Mouse (Mus musculus): ENCODE results near the gene F13a1.

The F13a1 gene

GRCm38 (mm10) chr13:36962926-36963325 is 87.1 kb downstream of the F13a1 start:
- ChIA-PET CTCF (no interaction called here), POLR2A (no interaction called here)

- CTCF ChIA-PET, result no interaction called here
- POLR2A ChIA-PET, result no interaction called here
Observed at GRCm38 (mm10) chr13:36958996-36959395, 91.0 kb downstream of the F13a1 start.

GRCm38 (mm10) chr13:36954937-36955336 is 95.1 kb downstream of the F13a1 start:
- ChIA-PET POLR2A (no interaction called here), CTCF (no interaction called here)

- POLR2A ChIA-PET, result no interaction called here
- CTCF ChIA-PET, result no interaction called here
Observed at GRCm38 (mm10) chr13:36953676-36954075, 96.4 kb downstream of the F13a1 start.

- ChIA-PET POLR2A (no interaction called here), CTCF (no interaction called here)
Observed at GRCm38 (mm10) chr13:36941891-36942290, 108.2 kb downstream of the F13a1 start.

GRCm38 (mm10) chr13:36932066-36932465 is 118.0 kb downstream of the F13a1 start:
- ChIA-PET POLR2A (no interaction called here), CTCF (interaction anchor here in 1 of 4 experiments (0.7 kb wide), 1 partner anchor 390 kb away, joined by 3 read pairs; no protein-coding TSS in a partner anchor)

- ChIA-PET POLR2A (no interaction called here), CTCF (no interaction called here)
Observed at GRCm38 (mm10) chr13:36919737-36920136, 130.3 kb downstream of the F13a1 start.

GRCm38 (mm10) chr13:36903885-36904284 is 146.2 kb downstream of the F13a1 start:
- POLR2A ChIA-PET, result interaction anchor here in 1 of 4 experiments (1.0 to 1.5 kb wide), 2 partner anchors 15 to 17 kb away, joined by 3 to 10 read pairs; no protein-coding TSS in a partner anchor
- CTCF ChIA-PET, result no interaction called here

- ChIA-PET POLR2A (interaction anchor here in 1 of 4 experiments (1.5 kb wide), 1 partner anchor 15 kb away, joined by 10 read pairs; no protein-coding TSS in a partner anchor), CTCF (no interaction called here)
Observed at GRCm38 (mm10) chr13:36903447-36903846, 146.6 kb downstream of the F13a1 start.

- ChIA-PET POLR2A (no interaction called here), CTCF (no interaction called here)
Observed at GRCm38 (mm10) chr13:36901603-36902002, 148.4 kb downstream of the F13a1 start.

GRCm38 (mm10) chr13:36901016-36901415 is 149.0 kb downstream of the F13a1 start:
- ChIA-PET POLR2A (no interaction called here), CTCF (no interaction called here)

GRCm38 (mm10) chr13:36896061-36896460 is 154.0 kb downstream of the F13a1 start:
- ChIA-PET CTCF (no interaction called here), POLR2A (no interaction called here)

- POLR2A ChIA-PET, result no interaction called here
- CTCF ChIA-PET, result no interaction called here
Observed at GRCm38 (mm10) chr13:36893762-36894161, 156.3 kb downstream of the F13a1 start.

GRCm38 (mm10) chr13:36892216-36892615 is 157.8 kb downstream of the F13a1 start:
- CTCF ChIA-PET, result no interaction called here

GRCm38 (mm10) chr13:36885973-36886372 is 164.1 kb downstream of the F13a1 start:
- ChIA-PET POLR2A (no interaction called here), CTCF (no interaction called here)

More at GRCm38 (mm10) chr13:36892216-36892615, 157.8 kb downstream of the F13a1 start:
- POLR2A ChIA-PET, result no interaction called here

GRCm38 (mm10) chr13:36839111-36839510 is 210.9 kb downstream of the F13a1 start:
- ChIA-PET CTCF (no interaction called here), POLR2A (no interaction called here)
